Mouse (Mus musculus) B cell, adult (primary cell): ENCODE measurements around the gene Vmn1r227. TPM values are rescaled to one million over a fixed set of nuclear protein-coding genes. Genes with fewer than 3 reads are reported as not detected.

Experiments
- total RNA-seq: library from RNA; stranded (reverse); gene quantifications from 4 replicates; pipeline ENCODE4 v1.2.4, GENCODE M21; 2023; ENCODE audit not compliant: inconsistent age

Gene Vmn1r227
- not detected in 4 replicates for total RNA-seq

DNA sequence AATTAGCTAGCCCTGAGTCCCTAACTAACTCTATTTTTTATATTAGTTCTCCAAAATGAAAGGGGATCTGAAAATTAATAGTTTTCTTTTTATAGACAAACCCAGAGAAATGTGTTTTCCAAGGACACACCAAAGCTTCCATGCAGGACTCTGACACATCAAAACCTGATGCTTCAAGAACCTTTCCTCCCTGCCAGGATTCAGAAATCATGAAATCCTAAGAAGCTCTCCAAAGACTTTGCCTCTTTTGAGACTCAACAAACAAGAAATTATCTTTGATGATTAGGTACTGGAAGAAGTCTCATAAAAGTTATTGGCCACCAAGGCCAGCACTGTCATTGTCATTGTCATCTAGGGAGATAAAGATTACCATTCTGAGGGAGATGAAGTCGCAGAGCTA lies at the start of gene Vmn1r227:
TSS of gene Vmn1r227 (plus strand) at position 301 of the 400 bp plus-strand sequence.

GRCm38 (mm10) chr17:20682543-20682942 lies 47.1 kb upstream of the Vmn1r227 start, which contains the start of gene Vmn1r226:
Vmn1r226 (plus strand) TSS chr17:20682843.

GRCm38 (mm10) chr17:20786057-20786456 lies 56.4 kb downstream of the Vmn1r227 start, which contains the start of gene Vmn1r228:
Vmn1r228 (minus strand) TSS chr17:20786157.

Other genes starting within 250 kb of the Vmn1r227 start
- gene Vmn2r108, start 248.5 kb upstream of the Vmn1r227 start, total RNA-seq = 0.06 to 0.10 TPM (median 0.10 TPM) in 3 of 4 replicates, not detected in the other
- not detected in 4 replicates for gene Vmn1r225, start 231.7 kb upstream of the Vmn1r227 start, total RNA-seq
- not detected in 4 replicates for gene Vmn2r109, start 165.1 kb upstream of the Vmn1r227 start, total RNA-seq
- gene Vmn2r110, start 133.4 kb upstream of the Vmn1r227 start, total RNA-seq = not detected in 4 replicates
- not detected in 4 replicates for gene Fpr-rs3, start 105.0 kb upstream of the Vmn1r227 start, total RNA-seq
- gene Vmn1r226, start 47.0 kb upstream of the Vmn1r227 start, total RNA-seq = not detected in 4 replicates
- gene Vmn1r228, start 56.3 kb downstream of the Vmn1r227 start, total RNA-seq = not detected in 4 replicates
- 0.06 TPM in 2 of 4 replicates, not detected in the others for gene Vmn1r229, start 81.7 kb downstream of the Vmn1r227 start, total RNA-seq
- not detected in 4 replicates for gene Vmn1r230, start 110.6 kb downstream of the Vmn1r227 start, total RNA-seq
- not detected in 4 replicates for gene Vmn1r231, start 175.2 kb downstream of the Vmn1r227 start, total RNA-seq
- gene Vmn1r232, start 189.9 kb downstream of the Vmn1r227 start, total RNA-seq = not detected in 4 replicates
- 270 to 318 TPM (median 301 TPM) in 4 replicates for gene Ppp2r1a, start 215.5 kb downstream of the Vmn1r227 start, total RNA-seq